Mouse (Mus musculus): ENCODE data around the gene Mfng.
A peak's percentile ranks its signal among the peaks of the same experiment; 100 is the strongest.

The Mfng gene

DNA sequence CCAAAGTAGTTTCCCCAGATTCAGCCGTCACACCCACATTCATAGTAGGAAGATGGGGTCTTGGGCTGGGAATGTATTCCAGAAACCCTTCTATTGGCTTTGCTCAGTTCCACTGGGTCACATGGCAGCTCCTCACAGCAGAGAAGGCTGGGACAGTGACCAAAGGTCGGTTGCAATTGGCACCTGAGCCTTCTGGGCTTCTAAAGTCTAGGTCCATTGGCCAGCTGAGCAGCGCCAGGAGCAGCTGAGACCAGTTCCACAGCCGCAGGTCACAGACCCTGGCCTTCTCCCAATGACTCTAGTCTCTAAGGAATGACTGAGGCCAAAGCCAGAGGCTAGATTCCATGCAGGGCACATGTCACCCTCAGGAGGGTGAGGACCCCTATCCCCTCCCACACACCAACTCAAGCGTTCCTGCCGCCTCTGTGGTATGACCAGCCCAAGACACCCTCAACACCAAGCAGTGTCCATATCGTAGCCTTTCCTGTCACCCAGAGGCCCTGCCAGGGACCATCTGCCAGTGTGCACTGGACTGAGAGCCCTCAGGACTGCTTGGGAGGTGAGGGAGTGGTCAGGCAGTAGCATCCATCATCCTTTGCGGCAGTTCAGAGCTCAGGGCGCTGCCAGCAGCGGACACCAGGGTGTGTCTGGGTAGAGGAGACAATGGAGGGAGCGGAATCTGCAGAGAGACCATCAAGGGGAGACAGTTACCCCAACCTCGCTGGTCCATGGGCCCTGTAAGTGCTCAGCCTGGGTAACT is 17.1 kb downstream of the Mfng start:
- DNase-seq (ENCODE audit: low read depth): no peak

DNA sequence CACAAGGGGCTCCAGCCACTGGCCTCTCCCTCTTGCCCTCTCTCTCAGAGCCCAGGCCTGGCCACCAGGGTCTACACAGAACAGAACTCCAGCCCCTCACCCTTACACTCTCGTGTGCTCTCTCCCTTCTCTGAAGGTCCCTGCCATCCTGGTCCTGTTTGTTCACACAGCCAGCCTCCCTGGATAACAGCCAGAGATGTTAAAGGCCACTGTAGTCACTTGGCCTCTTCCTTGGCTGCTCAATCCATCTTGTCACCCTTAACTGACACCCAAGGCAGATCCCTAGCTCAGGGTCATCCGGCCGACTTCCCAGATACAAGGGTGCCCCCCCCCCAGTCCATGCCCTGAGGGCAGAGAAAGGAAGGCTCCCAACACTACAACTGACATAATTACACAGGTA is 18.0 kb downstream of the Mfng start:
- DNase-seq (ENCODE audit: low read depth): no peak

GRCm38 (mm10) chr15:78754144-78754543 is 19.1 kb downstream of the Mfng start:
- peak; percentile 64 for DNase-seq (ENCODE audit: low read depth)

DNA sequence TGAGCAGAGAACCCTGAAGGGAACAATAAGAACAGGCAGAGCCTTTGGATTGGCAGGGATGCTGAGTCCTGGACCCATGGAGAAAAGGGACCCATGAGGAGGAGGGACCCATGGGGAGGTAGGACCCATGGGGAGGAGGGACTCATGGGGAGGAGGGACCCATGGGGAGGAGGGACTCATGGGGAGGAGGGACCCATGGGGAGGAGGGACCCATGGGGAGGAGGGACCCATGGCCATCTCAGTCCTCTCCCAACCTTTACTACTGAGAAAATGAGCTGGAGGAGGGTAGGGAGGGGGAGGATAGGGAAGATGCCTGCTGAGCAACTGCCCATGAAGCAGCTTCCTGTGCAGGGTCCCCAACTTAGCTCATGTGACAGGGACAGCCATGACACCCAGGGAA is 20.3 kb downstream of the Mfng start:
- no peak for DNase-seq (ENCODE audit: low read depth)

DNA sequence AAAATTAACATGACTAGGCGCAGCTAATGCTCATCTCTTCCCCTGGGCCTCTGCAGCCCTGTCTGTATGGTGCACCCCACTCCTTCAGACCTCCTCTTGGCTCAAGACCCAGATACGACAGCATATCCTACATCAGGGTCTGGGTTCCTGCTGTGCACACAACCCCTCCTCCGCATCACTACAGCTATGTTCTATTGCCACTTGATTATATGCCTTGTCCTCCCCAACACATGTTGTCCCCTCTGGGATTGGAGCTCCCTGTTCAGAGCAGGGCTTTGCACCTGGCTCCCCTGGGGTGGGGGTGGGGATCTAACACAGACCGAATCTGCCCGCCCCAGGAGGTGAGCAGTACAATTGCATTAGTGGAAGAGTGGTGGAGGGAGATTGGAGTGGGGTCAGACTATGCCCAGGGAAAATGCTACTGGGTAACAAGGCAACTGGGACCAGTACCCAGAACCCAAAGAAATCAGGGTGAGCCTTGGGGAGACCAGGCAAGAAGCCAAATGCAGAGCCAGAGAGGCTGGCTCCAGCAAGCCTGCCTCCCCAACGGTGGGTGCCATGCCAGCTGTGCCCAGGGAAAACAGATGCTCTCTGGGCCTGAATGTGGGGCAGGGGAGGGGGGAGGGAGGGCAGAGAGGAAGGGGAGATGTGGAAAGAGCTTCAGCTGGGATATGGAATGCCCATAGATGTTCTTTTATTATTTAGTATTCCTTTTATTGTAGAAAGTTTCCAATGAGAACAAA is 22.5 kb downstream of the Mfng start:
- no peak for DNase-seq (ENCODE audit: low read depth)

- DNase-seq (ENCODE audit: low read depth): no peak
Measured at GRCm38 (mm10) chr15:78749855-78750254, 23.4 kb downstream of the Mfng start.

DNA sequence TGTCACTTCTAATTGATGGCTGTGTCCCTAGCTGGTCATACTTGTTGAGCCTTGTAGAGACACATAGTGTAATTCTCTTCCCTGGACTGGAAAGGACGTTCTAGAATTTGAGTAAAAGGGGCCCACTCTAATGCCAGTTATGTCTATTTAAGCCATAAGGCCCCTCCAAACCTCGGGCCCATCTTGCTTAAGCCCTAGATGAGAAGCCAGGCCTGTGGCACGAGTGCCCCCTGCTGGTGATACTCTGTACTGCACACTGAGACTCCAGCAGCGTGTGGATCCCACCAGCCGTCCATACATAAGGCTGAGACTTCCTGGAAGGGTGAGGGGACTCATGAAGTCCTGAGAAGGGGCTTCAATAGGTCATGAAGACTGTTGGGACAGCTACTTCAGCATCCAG is 29.1 kb downstream of the Mfng start:
- peak; percentile 79 for DNase-seq (ENCODE audit: low read depth)

GRCm38 (mm10) chr15:78742831-78743230 is 30.4 kb downstream of the Mfng start:
- no peak for DNase-seq (ENCODE audit: low read depth)

DNA sequence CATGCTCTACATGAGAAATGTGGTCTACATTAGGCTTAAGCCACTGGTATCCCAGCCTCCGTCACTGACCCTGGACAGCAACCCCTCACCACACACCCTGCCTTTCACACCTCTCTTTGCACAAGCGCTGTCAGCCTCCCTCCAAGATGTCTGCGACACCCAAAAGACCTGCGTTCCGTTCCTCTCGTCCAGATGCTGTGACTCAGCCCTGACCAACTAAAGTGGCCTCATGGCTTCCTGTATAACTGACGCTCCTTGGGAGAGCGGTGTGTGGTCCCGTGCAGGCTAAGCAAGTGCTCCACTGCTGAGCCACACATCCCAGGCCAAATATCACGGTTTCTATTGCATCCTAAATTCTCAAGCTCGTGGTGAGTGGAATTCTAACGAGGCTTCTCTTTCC is 32.6 kb downstream of the Mfng start:
- DNase-seq (ENCODE audit: low read depth): peak; percentile 83

GRCm38 (mm10) chr15:78737146-78737545 is 36.1 kb downstream of the Mfng start:
- DNase-seq (ENCODE audit: low read depth): no peak

DNA sequence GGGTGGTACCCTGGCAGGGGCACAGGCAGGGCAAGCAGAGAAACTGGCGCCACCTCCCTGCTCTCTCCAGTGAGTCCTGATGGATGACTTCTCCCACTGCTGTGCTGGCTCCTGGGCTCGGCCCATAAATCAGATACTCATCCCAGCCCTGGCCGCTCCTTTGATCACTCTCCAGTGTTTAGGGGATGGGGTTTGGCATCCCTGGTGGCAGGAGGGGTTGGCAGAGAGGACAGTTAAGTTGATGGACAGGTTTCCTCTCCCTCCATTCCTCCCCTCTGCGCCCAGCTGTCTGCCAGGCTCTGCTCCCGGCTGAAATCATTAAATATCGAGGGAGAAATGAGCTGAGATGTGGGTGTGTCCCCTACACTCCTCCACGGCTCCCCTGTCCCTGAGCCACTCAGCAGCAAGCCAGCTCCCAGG is 36.6 kb downstream of the Mfng start:
- no peak for DNase-seq (ENCODE audit: low read depth)

DNA sequence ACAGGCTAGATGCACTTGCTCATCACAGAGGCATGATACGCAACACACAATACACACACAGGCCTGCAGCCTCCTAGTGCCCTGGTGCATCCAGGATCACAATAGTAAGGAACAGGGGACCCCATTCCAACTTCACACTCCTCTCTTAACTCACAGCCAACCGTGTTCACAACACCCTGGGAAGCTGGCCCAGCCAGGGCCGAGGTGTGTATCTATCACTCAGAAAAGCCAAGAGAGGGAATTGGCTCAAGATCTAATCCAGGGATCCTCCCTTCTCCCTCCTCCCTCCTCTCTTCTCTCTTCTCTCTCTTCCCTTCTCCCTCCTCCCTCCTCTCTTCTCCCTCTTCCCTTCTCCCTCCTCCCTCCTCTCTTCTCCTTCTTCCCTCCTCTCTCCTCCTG is 37.1 kb downstream of the Mfng start:
- DNase-seq (ENCODE audit: low read depth): no peak

DNA sequence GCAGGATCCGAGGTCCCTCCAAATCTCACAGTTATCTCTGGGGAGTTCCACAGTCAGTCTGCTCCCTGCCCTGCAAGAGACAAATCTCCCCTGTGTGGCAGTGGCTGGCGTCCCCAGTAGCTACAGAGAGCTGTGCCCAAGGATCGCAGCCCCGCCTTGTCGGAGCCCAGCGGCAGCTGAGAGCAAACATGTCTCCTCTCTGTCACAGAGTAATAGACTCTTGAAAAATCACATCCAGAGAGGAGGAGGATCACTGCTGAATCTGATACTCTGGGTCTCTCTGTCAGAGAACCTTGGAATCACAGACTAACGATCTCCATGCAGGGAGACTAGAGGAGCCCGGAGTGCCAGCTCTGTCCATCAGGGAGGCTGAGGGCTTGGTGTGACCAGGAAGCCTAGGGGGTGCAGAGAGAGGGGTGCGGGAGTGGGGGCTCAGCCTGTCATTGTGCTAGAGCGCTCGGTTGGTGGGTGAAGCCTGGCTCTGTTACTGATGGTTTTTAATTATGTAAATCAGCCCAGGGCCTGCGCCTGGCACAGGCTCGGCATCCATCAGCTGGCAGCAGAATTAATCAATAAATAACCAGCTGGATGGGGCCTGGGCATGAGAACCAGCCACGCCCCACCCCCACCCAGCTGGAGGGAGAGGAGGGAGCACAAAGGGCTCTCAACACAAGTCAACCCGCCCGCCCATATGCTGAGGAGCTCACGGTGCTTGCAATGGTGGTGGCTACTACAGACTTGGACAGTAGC is 37.7 kb downstream of the Mfng start:
- no peak for DNase-seq (ENCODE audit: low read depth)

GRCm38 (mm10) chr15:78731830-78732229 is 41.4 kb downstream of the Mfng start:
- DNase-seq (ENCODE audit: low read depth): no peak

GRCm38 (mm10) chr15:78730315-78731049 is 42.8 kb downstream of the Mfng start:
- peak; percentile 31 for DNase-seq (ENCODE audit: low read depth)

- DNase-seq (ENCODE audit: low read depth): no peak
Measured at GRCm38 (mm10) chr15:78726697-78727096, 46.6 kb downstream of the Mfng start.

DNA sequence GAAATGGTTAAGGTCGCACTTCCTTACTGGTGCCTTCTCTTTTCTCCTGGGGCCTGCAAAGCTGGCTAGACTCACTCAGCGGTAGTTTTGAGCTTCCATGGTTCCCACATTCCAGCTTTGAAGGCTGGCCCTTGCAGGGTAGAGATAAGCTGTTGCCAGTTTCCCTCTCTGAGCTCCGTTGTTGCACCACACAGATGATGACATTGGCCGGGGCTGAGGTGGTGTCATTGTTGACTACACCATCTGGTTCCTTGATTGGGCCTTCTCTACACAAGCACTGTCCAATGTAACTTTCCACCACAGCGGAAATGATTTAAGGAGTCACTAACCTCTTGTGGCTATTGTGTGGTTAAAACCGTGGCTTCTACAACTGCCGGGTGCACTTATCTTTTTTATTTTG is 52.7 kb downstream of the Mfng start:
- DNase-seq (ENCODE audit: low read depth): peak; percentile 100

- DNase-seq (ENCODE audit: low read depth): no peak
Measured at GRCm38 (mm10) chr15:78720094-78720493, 53.2 kb downstream of the Mfng start.

DNA sequence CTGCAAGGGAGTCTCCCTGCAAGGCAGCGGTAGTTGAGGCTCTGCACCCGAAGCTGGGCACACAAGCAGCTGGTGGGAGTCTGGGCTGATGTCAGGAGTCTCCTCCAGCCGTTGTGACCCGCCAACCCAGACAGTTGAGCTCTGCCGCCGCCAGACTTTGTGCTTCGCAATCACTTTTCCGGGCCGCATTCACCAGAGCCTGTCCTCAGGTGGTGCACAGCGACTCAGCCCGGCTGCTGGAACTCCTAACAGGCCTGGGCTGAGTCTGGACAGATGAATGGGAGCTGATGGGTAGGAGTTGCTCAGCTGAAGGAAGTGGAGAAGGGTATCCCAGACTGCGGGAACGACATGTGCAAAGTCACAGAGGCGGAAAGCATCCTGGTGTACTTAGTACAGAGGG is 53.9 kb downstream of the Mfng start:
- DNase-seq (ENCODE audit: low read depth): no peak

GRCm38 (mm10) chr15:78718290-78719250 is 54.7 kb downstream of the Mfng start, which contains the start of gene Elfn2:
Gene Elfn2 (minus strand): TSS chr15:78718771.
- DNase-seq (ENCODE audit: low read depth): no peak

- no peak for DNase-seq (ENCODE audit: low read depth)
Measured at GRCm38 (mm10) chr15:78716936-78717335, 56.3 kb downstream of the Mfng start.
